Mouse (Mus musculus): ENCODE measurements at regions not wholly inside any gene's neighbourhood (a gene's known extent, or its start where the extent isn't known, plus 50 kb on each side); places are given as distances from the start of the nearest gene placed in this dataset.

DNA sequence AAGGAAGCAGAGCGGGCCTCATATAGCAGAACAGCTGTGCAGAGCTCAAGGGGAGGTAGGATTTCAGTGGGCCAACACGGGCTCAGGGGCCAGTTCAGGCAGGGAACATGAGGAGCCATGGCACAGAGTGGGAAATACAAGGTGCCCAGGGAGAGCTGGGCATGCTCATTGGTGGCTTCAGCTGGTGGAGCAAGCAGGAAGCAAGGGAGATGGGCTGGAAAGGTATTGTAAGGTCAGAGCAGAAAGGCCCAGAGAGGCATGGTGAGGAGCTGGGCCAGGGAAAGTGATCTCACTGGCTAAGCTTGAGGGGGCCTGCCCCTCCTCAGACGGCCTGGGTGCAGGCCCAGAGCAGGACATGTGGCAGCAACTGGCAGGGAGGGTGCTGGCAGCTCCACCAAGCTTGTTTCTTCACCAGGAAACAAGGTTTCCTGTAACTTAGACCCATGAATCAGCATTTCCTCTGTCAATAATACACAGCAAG is 155.2 kb upstream of the Lpp start:
- DNase-seq (ENCODE audit: low spot score), result no peak
- H3K4me1 ChIP-seq, result 0 out of 2 replicates have a peak, but pooled peaks cover 8% of the 10 kb centered on the region
- H3K4me3 ChIP-seq, result no peak overlapping the region
- no peaks in the 10 kb centered on the region for H3K9me3 ChIP-seq
- WGBS, result 74% methylated on average over 3 of the region's 3 CpGs
- no peaks in the 10 kb centered on the region for H3K36me3 ChIP-seq
- H3K27ac ChIP-seq, result peak overlapping the region; percentile 6; the same call in 1 of the 2 replicates
- no peaks in the 10 kb centered on the region for H3K27me3 ChIP-seq (ENCODE audit: insufficient read depth, poor library complexity, severe bottlenecking)

DNA sequence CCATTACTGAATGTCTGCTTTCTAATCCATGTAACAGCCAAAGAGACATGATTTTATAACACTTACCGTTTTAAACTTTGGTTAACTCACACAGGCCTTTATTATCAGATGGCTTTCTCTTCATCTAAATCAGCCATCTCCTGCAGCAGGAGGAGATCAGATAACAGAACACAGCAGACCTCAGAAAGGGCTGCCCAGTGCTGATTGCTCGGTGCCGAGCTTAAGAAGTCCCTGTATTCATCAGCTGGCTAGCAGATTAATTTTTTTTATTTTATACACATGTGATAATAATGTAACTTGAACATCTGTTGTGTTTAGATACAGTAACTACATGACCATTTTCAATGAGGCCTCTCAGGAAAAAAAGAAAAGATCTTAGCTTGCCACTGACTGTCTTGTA is 155.9 kb upstream of the Lpp start:
- 0 out of 2 replicates have a peak, but pooled peaks cover 8% of the 10 kb centered on the region for H3K4me1 ChIP-seq

DNA sequence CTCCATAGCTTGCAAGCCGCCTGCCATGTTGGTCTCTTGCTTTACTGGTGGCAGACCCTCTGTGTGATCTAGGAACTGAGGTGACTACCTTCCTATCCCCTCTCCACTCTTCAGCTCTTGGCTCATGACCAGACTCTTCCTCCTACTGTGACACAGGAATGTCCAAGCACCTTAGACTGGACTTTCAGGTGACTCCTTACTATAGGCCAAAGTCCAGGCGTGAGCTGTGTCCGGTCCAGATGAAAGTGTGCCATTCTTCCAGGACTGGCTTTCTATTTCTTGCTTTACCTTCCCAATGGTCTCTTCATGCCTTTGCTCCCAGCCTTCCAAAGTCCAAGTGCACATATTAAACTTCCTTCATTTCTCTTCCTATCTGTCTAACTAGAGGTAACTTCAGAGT is 156.3 kb upstream of the Lpp start:
- Histone ChIP-seq H3K27ac (no peak overlapping the region), H3K9me3 (no peaks in the 10 kb centered on the region), H3K36me3 (no peaks in the 10 kb centered on the region), H3K4me1 (0 out of 2 replicates have a peak, but pooled peaks cover 8% of the 10 kb centered on the region), H3K4me3 (no peak overlapping the region), H3K27me3 (ENCODE audit: insufficient read depth, poor library complexity, severe bottlenecking) (no peaks in the 10 kb centered on the region)
- WGBS, result 84% methylated on average over 3 of the region's 3 CpGs
- no peak for DNase-seq (ENCODE audit: low spot score)

More for the DNA sequence above, 155.9 kb upstream of the Lpp start:
- Histone ChIP-seq H3K4me3 (no peak overlapping the region), H3K27me3 (ENCODE audit: insufficient read depth, poor library complexity, severe bottlenecking) (no peaks in the 10 kb centered on the region), H3K27ac (no peak overlapping the region), H3K36me3 (no peaks in the 10 kb centered on the region), H3K9me3 (no peaks in the 10 kb centered on the region)
- no peak for DNase-seq (ENCODE audit: low spot score)
- WGBS, result 84% methylated on average over 3 of the region's 3 CpGs

DNA sequence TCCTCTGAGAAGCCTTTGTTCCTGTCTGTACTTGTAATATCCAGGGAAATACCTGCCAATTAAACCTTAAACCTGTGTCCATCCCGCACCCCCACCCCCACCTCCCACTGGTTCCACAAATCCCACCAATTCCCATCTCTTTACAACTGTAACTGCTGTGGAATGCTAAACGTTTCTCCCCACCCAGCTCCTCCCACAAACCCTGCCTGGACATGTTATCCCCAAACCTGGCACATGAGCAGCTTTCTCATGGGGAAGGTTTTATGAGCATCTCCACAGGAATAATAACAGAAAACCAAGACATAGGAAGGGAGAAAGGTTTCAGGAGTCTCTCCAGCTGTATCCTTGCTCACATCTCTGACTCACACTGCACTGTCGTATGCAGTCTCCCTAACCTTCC is 156.8 kb upstream of the Lpp start:
- Histone ChIP-seq H3K4me3 (no peak overlapping the region), H3K36me3 (no peaks in the 10 kb centered on the region), H3K27ac (no peak overlapping the region), H3K9me3 (no peaks in the 10 kb centered on the region), H3K4me1 (0 out of 2 replicates have a peak, but pooled peaks cover 8% of the 10 kb centered on the region), H3K27me3 (ENCODE audit: insufficient read depth, poor library complexity, severe bottlenecking) (no peaks in the 10 kb centered on the region)
- no peak for DNase-seq (ENCODE audit: low spot score)
- 63% methylated on average over 3 of the region's 3 CpGs for WGBS

DNA sequence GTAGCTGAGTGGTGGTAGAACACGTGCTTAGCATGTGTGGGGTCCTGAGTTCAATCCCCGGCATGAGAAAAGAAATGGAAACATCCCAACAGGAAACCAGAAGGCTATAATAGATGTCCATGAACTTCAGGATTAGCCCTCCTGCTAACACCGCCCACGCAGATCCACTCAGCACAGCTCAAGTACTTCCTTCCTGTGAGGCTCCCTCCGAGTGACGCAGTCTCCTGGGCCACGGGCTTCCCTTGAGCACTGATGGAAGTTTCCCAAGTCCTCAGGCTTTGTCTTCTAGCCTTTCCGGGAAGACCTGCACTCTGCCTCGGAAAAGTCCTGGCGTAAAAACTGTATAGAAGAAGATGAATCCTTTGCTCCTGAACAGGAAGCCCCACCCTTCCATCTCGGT is 158.5 kb upstream of the Lpp start:
- Histone ChIP-seq H3K9me3 (no peaks in the 10 kb centered on the region), H3K27ac (no peak overlapping the region), H3K36me3 (no peaks in the 10 kb centered on the region), H3K4me3 (no peak overlapping the region), H3K4me1 (0 out of 2 replicates have a peak, but pooled peaks cover 8% of the 10 kb centered on the region), H3K27me3 (ENCODE audit: insufficient read depth, poor library complexity, severe bottlenecking) (no peaks in the 10 kb centered on the region)
- DNase-seq (ENCODE audit: low spot score), result no peak
- 79% methylated on average over 11 of the region's 11 CpGs for WGBS

DNA sequence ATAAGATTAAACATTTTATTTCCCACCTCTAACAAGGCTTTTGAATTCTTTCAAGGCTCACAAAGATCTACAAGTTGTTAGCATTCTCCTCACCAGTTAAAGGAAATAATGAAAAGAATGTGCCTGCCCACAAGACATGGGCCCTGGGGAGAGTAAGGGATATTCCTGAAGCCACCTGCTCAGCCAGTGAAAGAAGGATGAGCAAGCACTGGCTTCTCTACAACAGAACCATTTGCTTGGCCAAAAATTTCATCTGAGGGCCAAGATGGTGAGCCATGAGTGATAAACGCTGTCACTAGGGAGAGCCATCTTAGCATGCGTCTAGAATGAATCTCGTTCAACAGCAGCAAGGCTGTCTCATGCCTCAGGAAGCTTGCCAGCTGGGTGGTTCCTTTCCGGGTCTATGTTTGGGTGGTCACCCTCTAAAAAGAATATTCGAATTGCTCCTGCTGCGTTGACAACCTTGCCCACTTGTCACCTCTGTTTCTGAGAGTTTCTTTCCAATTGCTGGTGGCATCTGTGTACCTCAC is 161.2 kb upstream of the Lpp start:
- no peak overlapping the region for H3K4me3 ChIP-seq
- H3K4me1 ChIP-seq, result no peaks in the 10 kb centered on the region
- whole genome bisulfite sequencing, result 85% methylated on average over 6 of the region's 6 CpGs
- H3K36me3 ChIP-seq, result no peaks in the 10 kb centered on the region
- DNase-seq (ENCODE audit: low spot score), result no peak
- no peaks in the 10 kb centered on the region for H3K27me3 ChIP-seq (ENCODE audit: insufficient read depth, poor library complexity, severe bottlenecking)
- no peak overlapping the region for H3K27ac ChIP-seq
- no peaks in the 10 kb centered on the region for H3K9me3 ChIP-seq

DNA sequence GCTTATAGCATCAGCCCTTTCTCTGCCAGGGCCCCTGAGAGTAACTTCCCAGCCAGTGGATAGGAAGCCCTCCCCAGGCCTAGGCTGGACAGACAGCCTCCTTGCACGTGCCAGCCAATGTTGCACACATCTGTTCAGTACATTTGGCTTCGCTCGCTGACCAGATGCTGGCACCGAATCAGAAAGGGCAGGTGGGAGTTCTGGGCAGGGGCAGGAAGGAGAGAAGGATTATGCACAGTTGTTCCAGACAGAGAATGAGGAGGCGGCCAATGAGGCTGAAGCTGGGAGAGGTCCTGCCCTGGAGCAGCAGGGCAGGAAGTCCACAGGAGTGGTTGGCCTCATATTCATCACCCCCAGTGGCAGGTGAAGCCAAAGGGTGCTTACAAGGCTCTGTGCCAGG is 161.8 kb upstream of the Lpp start:
- Histone ChIP-seq H3K9me3 (no peaks in the 10 kb centered on the region), H3K4me3 (no peak overlapping the region), H3K27ac (no peak overlapping the region), H3K4me1 (no peaks in the 10 kb centered on the region), H3K27me3 (ENCODE audit: insufficient read depth, poor library complexity, severe bottlenecking) (no peaks in the 10 kb centered on the region), H3K36me3 (no peaks in the 10 kb centered on the region)
- 90% methylated on average over 5 of the region's 5 CpGs for WGBS
- no peak for DNase-seq (ENCODE audit: low spot score)

DNA sequence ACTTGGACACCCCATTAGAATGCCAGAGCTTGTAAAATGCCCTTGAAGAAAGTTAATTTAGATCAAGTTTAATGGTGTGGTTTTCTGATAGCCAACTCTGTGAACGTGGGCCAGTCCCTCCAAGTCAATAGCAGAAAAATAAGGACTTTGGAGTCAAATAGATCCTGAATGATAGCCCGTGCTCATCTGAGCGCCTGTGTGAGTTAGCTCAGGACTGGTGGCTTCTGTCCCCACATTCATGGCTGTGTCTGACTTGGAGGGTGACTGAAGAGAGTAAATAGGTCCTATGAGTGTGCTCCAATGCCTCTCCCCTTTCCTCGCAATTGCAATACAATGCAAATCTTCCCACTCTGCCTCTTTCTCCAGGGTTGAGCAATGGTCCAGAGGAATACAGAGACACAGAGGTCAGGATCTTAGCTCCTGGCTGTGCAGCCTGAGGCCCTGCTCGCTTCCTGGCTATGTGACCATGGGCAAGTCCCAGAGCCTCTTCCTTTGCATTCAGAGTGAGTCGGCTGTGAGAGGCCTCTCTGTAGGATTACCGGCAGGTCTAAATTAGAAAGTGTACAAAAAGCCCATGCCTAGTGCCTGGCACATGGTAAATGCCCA is 164.2 kb upstream of the Lpp start:
- H3K36me3 ChIP-seq, result no peaks in the 10 kb centered on the region
- H3K4me1 ChIP-seq, result no peaks in the 10 kb centered on the region
- H3K9me3 ChIP-seq, result no peaks in the 10 kb centered on the region
- H3K4me3 ChIP-seq, result no peak overlapping the region
- WGBS, result 76% methylated on average over 7 of the region's 7 CpGs
- H3K27me3 ChIP-seq (ENCODE audit: insufficient read depth, poor library complexity, severe bottlenecking), result no peaks in the 10 kb centered on the region
- DNase-seq (ENCODE audit: low spot score), result no peak
- H3K27ac ChIP-seq, result no peak overlapping the region

DNA sequence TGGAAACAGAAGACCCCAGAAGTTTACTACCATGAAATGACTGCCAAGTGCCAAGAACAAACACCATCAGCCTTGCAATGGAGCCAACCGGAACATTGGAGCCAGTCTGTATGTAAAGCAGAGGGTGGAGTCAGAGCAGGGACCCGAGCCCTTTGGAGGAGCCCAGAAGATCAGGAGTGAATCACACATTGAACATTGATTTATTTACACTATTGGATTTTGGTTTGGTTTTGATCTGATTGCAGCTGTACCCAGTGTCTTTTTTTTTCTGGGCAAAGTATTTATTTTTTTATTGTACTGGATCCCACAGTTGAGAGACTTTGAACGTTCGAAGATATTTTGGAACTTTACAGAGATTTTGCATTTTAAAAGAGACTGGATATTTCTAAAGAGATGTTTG is 167.4 kb upstream of the Lpp start:
- WGBS, result 86% methylated on average over 4 of the region's 4 CpGs
- Histone ChIP-seq H3K27ac (no peak overlapping the region), H3K4me1 (no peaks in the 10 kb centered on the region), H3K9me3 (no peaks in the 10 kb centered on the region), H3K4me3 (no peak overlapping the region), H3K27me3 (ENCODE audit: insufficient read depth, poor library complexity, severe bottlenecking) (no peaks in the 10 kb centered on the region), H3K36me3 (no peaks in the 10 kb centered on the region)
- DNase-seq (ENCODE audit: low spot score), result no peak

DNA sequence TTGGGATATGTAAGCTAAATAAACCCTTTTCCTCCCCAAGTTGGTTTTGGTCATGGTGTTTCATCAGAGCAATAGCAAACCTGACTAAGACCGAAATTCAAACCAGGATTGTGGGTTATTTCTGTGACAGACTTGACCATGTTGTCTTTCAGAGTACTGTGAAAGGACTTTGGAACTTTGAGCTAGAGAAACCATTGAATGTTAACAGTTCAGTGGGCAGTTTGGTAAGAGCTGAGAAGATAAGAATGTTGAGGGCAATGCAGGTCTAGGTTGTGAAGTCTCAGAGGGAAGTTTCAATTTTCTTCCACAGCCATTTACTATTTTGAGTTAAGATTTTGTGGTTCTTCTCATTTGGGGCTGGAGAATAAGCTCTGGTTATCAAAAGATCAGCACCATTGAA is 168.2 kb upstream of the Lpp start:
- Histone ChIP-seq H3K4me3 (no peak overlapping the region), H3K27ac (no peak overlapping the region), H3K9me3 (no peaks in the 10 kb centered on the region), H3K4me1 (no peaks in the 10 kb centered on the region), H3K27me3 (ENCODE audit: insufficient read depth, poor library complexity, severe bottlenecking) (no peaks in the 10 kb centered on the region), H3K36me3 (no peaks in the 10 kb centered on the region)
- WGBS, result 69% methylated on average over 1 of the region's 1 CpGs
- no peak for DNase-seq (ENCODE audit: low spot score)

DNA sequence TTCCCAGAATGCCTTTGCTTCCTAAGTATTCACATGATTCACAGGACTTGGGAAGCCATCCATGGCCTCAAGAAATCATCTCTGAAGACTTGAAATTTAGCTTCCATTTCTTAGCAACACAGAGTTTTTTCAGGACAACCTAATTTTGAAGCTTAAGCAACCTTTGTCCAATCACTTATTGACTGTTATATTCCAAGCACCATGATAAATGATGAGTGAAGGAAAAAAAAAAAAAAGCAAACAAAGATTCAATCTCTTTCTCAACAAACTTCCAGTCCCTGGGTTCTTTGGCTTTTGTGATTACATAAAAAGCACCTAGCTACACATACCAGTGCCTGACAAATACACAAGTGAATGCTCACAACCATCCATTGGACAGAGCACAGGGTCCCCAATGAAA is 169.4 kb upstream of the Lpp start:
- H3K4me3 ChIP-seq, result no peak overlapping the region

DNA sequence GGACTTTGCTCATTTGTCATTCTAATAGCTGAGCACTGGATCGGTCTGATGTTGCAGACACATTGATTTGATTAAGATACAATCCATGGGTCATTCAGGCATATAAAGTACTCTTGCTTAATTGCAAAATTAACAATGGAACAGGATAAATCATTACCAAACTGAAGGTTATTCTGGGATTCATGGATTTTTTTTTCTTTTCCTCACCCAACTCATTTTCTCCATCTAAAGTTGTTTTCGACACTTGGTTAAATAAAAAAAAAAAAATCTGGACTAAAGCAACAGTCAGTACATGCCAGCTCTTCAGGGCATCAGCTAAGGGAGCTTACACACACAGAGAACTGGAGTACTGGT is 169.8 kb upstream of the Lpp start:
- 84% methylated on average over 2 of the region's 2 CpGs for WGBS
- 0 out of 2 replicates have a peak, but pooled peaks cover 2% of the 10 kb centered on the region for H3K4me1 ChIP-seq
- no peak for DNase-seq (ENCODE audit: low spot score)
- no peak overlapping the region for H3K4me3 ChIP-seq
- no peaks in the 10 kb centered on the region for H3K9me3 ChIP-seq
- H3K27ac ChIP-seq, result no peak overlapping the region
- H3K27me3 ChIP-seq (ENCODE audit: insufficient read depth, poor library complexity, severe bottlenecking), result no peaks in the 10 kb centered on the region
- H3K36me3 ChIP-seq, result no peaks in the 10 kb centered on the region

More for the DNA sequence above, 169.4 kb upstream of the Lpp start:
- Histone ChIP-seq H3K9me3 (no peaks in the 10 kb centered on the region), H3K27ac (no peak overlapping the region), H3K4me1 (0 out of 2 replicates have a peak, but pooled peaks cover 2% of the 10 kb centered on the region), H3K27me3 (ENCODE audit: insufficient read depth, poor library complexity, severe bottlenecking) (no peaks in the 10 kb centered on the region), H3K36me3 (no peaks in the 10 kb centered on the region)
- no peak for DNase-seq (ENCODE audit: low spot score)

DNA sequence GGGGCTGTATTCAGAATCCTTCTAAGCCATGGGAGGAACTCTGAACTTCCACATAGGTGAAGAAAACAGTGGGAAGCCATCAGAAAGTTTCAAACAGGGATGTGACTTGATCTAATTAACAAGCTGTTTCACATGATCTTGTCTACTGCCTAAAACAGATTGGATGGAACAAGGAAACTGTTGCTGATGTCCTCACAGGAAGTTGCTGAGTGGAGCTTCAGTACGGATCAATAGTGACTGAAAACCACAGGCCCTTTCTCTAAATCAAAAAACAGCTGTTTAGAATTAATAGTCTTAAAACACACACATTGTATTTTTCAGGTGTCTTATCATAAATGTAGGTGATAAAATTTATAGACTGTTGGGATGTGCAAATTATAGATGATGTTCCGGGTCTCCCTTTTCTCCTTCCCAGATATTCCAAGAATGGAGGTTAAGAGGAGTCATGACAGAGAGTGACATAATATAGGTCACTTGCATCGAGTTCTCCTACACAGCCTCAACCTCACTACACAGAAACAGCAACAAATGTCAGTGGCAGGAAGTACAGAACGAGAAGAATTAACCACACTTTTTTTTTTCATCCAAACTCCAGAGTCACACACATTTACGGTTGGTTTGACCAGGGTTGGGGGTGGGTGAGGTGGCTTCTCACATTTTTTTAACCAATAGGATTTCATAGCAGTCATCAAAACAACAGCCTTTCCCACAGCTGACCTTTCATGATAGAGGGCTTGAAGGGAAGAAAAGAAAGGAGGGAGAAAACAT is 170.4 kb upstream of the Lpp start:
- Histone ChIP-seq H3K4me3 (no peak overlapping the region), H3K4me1 (peaks cover 8% of the 10 kb centered on the region; the same call in 1 of the 2 replicates), H3K36me3 (no peaks in the 10 kb centered on the region), H3K27ac (no peak overlapping the region), H3K9me3 (no peaks in the 10 kb centered on the region), H3K27me3 (ENCODE audit: insufficient read depth, poor library complexity, severe bottlenecking) (no peaks in the 10 kb centered on the region)
- WGBS, result 78% methylated on average over 5 of the region's 5 CpGs
- no peak for DNase-seq (ENCODE audit: low spot score)

Data from heart, embryonic 10.5 days (tissue).